Mouse (Mus musculus) stomach, embryonic 14.5 days (tissue): ENCODE data around the gene Ankrd55. TPM values are rescaled to one million over a fixed set of nuclear protein-coding genes. Genes with fewer than 3 reads are reported as not detected.

Source experiments
- ATAC-seq: fragments of 200-750 bp; cut with Nextera tagmentation; 2 replicates; pipeline ENCODE4 v1.8.0; 2017; ENCODE audit warnings: low read depth, moderate TSS enrichment; ENCODE audit not compliant: insufficient number of reproducible peaks, insufficient read depth, low FRiP score
- H3K27ac ChIP-seq: fragments of 300-500 bp; sonication (generic); 2 replicates; pipeline ENCODE4 v1.5.1; 2014; ENCODE audit warnings: mild to moderate bottlenecking, low read length, moderate library complexity, mixed read lengths
- H3K27me3 ChIP-seq: fragments of 300-500 bp; sonication (generic); 2 replicates; pipeline ENCODE4 v1.6.1; 2014; ENCODE audit warnings: low read length, control low read depth, mixed read lengths; ENCODE audit not compliant: control insufficient read depth, insufficient read depth
- H3K36me3 ChIP-seq: fragments of 300-500 bp; sonication (generic); 2 replicates; pipeline ENCODE4 v1.6.1; 2014; ENCODE audit warnings: mild to moderate bottlenecking, control low read depth, low read length, moderate library complexity, mixed read lengths; ENCODE audit not compliant: control insufficient read depth, insufficient read depth
- H3K4me1 ChIP-seq: fragments of 300-500 bp; sonication (generic); 2 replicates; pipeline ENCODE4 v1.6.1; 2014; ENCODE audit warnings: low read length, control low read depth, mixed read lengths; ENCODE audit not compliant: control insufficient read depth, insufficient read depth
- H3K4me2 ChIP-seq: fragments of 300-500 bp; sonication (generic); replicated peaks from 2 replicates; pipeline ENCODE4 v1.6.1; 2014; ENCODE audit warnings: low read depth, low read length, control low read depth
- H3K4me3 ChIP-seq: fragments of 300-500 bp; sonication (generic); 2 replicates; pipeline ENCODE4 v1.5.1; 2014; ENCODE audit warnings: low read depth, low read length, control low read depth
- H3K9ac ChIP-seq: fragments of 300-500 bp; sonication (generic); replicated peaks from 2 replicates; pipeline ENCODE4 v1.6.1; 2014; ENCODE audit warnings: low read depth, mild to moderate bottlenecking, control low read depth, low read length, moderate library complexity, mixed read lengths
- H3K9me3 ChIP-seq: fragments of 300-500 bp; sonication (generic); 2 replicates; pipeline ENCODE4 v1.6.1; 2016; ENCODE audit warnings: low read depth, low read length, control low read depth; ENCODE audit not compliant: control insufficient read depth
- WGBS: fragments of 180-500 bp; shearing (Covaris S2); extraction: QIAGEN DNeasy Blood & Tissue Kit; methylation state at CpG from one replicate; pipeline ENCODE4 v1.1.7; 2014; 5-methylcytosine and 5-hydroxymethylcytosine counted together
- polyA plus RNA-seq: library from polyadenylated mRNA; unstranded; fragments of >200 nt; fragmentation: Nextera tagmentation; extraction: Ambion mirVana; gene quantifications from 2 replicates; pipeline ENCODE4 v1.2.1, GENCODE M21; 2014

Ankrd55 gene
- polyA plus RNA-seq, 1 experiment from 2014 or later = 0.26 TPM

DNA sequence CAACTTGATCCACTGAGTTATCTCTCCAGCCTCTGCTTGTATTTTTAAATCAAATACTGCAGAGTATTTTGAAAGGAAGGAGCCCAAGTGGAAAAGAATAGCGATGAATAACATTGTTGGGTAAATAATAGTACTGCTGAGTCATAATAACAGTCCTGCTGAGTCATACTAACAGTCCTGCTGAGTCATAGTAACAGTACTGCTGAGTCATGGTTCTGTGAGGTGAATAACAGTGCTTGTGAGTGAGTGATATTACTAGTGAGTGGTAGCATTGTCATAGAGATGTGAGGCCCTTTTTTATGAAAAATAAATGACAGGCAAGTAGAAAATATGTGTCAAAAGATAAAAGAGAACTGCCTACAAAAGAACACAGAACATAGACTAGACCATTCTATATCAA is 1.1 kb upstream of the Ankrd55 start:
- Histone ChIP-seq H3K4me1 (peaks cover 7% of the 10 kb centered on the region), H3K27me3 (no peaks in the 10 kb centered on the region), H3K4me2 (no peak overlapping the region), H3K9ac (no peak overlapping the region), H3K9me3 (no peaks in the 10 kb centered on the region), H3K4me3 (no peak overlapping the region), H3K27ac (no peak overlapping the region), H3K36me3 (no peaks in the 10 kb centered on the region)
- 85% methylated on average over 1 of the region's 1 CpGs for WGBS
- ATAC-seq = no peak

DNA sequence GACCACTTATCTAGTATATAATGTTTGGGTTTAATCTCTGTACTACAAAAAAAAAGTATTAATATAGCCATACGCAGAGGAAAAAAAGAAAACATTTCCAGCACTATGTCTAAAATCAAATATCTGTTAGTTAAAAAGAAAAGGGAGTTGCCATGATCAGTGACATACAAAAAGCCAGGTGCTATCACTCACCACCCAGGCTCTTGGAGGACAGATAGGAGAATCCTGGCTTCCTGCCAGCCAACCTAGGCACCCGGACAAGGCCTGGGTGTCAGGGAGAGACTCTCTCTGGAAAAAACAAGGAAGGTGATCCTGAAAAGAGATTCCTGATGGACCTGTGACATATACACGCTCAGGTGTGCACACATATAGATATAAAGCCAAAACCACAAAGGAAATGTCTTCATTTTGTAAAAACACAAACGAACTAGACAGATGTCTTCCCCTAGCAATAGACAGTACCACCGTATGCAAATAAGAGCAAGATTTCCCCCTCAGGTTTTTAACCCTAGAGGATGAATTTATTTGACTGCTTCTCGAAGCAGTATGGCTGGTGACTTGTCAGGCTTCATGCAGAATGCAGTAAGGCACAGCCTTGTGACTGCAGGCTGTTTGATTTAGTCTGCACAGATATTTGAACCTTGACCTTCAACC is 553 bp upstream of the Ankrd55 start:
- H3K4me2 ChIP-seq = peak overlapping the region; percentile 38
- H3K27me3 ChIP-seq = no peaks in the 10 kb centered on the region
- ATAC-seq = peak; percentile 29; the same call in 1 of the 2 replicates
- no peaks in the 10 kb centered on the region for H3K36me3 ChIP-seq
- H3K9ac ChIP-seq = no peak overlapping the region
- H3K27ac ChIP-seq = no peak overlapping the region
- H3K4me1 ChIP-seq = peaks cover 7% of the 10 kb centered on the region
- H3K4me3 ChIP-seq = peak overlapping the region; percentile 23; the same call in 1 of the 2 replicates
- WGBS = 35% methylated on average over 6 of the region's 6 CpGs
- no peaks in the 10 kb centered on the region for H3K9me3 ChIP-seq

DNA sequence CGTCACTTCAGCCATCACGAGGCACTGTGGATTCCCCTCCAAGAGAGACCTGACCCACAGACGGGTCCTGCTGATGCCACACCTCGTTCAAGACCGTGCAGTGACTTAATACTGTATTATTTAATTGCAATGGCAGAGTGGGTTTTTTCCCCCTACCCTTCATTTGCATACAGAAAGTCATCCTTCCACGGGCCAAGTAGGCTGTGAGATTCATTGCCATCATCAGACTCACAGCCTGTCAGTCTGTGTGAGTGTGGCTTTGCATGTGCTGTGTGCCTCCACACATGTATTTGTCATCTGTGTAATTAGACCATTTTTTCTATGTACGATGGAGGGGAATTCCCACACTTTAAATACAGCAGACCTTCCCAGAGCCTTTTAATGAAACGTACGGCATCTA is 1.1 kb downstream of the Ankrd55 start:
- Histone ChIP-seq H3K4me2 (no peak overlapping the region), H3K36me3 (no peaks in the 10 kb centered on the region), H3K9ac (no peak overlapping the region), H3K4me1 (peaks cover 7% of the 10 kb centered on the region), H3K27ac (no peak overlapping the region), H3K9me3 (no peaks in the 10 kb centered on the region), H3K4me3 (no peak overlapping the region), H3K27me3 (no peaks in the 10 kb centered on the region)
- no peak for ATAC-seq
- 73% methylated on average over 9 of the region's 9 CpGs for WGBS

DNA sequence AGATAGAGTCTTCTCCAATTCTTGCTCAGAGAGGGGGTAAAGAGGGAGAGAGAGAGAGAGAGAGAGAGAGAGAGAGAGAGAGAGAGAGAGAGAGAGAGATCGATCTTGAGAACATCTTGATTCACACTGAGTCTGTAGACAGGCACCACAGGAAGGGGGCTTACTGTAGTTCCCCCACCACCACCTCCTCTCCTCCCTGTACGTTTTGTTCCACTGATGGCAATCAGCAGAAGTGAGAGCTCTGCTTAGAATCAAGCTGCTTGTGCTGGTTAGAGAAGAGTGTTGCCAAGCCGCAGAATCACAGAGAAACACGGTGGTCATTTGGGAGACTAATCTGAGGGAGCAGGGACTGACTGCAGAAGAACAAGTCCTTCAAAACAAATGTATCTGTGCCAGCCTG is 1.7 kb downstream of the Ankrd55 start:
- 47% methylated on average over 4 of the region's 4 CpGs for WGBS
- Histone ChIP-seq H3K4me1 (peaks cover 7% of the 10 kb centered on the region), H3K27ac (no peak overlapping the region), H3K27me3 (no peaks in the 10 kb centered on the region), H3K36me3 (no peaks in the 10 kb centered on the region), H3K4me2 (no peak overlapping the region), H3K9me3 (no peaks in the 10 kb centered on the region), H3K9ac (no peak overlapping the region), H3K4me3 (no peak overlapping the region)
- no peak for ATAC-seq

DNA sequence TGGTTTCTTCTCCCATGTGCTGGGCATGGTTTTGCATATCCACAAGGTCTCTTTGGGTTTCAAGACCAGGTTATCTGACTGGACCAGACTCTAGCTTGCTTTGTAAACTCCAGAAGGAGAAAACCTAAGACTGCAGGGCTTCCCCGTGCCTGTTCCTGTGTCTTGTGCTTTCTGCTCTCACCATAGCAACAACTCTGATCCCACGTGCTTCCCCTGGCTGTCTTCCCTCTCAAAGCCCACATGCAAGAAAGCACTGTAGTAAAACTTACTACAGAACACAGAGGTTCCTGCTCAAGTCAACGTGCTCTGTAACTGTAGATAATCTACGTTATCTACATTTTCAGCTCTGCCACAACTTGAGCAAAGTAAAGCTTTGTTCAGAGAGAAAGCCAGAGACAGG is 4.2 kb downstream of the Ankrd55 start:
- Histone ChIP-seq H3K4me1 (peaks cover 7% of the 10 kb centered on the region), H3K27ac (no peak overlapping the region), H3K9ac (no peak overlapping the region), H3K9me3 (no peaks in the 10 kb centered on the region), H3K27me3 (no peaks in the 10 kb centered on the region), H3K4me3 (no peak overlapping the region), H3K4me2 (no peak overlapping the region), H3K36me3 (no peaks in the 10 kb centered on the region)
- 67% methylated on average over 4 of the region's 4 CpGs for WGBS
- no peak for ATAC-seq

DNA sequence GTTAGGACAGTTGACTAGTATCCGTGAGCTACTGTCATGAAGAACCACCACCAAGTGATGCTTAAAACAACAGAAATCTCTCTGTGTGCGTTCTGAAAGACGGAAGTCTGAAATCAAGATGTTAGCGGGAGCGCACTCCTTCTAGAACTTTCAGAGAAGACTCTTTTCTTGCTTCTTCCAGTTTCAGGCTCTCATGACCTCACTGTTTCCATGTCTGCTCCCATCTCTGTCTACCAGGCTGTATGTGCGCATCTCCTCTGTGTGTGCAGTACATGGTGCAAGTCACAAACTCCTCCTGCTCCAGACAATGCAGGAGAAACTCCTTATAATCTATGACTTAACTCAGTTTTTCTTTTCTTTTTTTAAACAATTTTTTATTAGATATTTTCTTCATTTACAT is 4.8 kb downstream of the Ankrd55 start:
- ATAC-seq = no peak
- H3K4me3 ChIP-seq = no peak overlapping the region
- no peaks in the 10 kb centered on the region for H3K9me3 ChIP-seq
- no peak overlapping the region for H3K9ac ChIP-seq
- peaks cover 1% of the 10 kb centered on the region for H3K4me1 ChIP-seq
- no peaks in the 10 kb centered on the region for H3K36me3 ChIP-seq
- H3K27me3 ChIP-seq = no peaks in the 10 kb centered on the region
- 97% methylated on average over 6 of the region's 6 CpGs for WGBS
- H3K4me2 ChIP-seq = no peak overlapping the region
- H3K27ac ChIP-seq = no peak overlapping the region

GRCm38 (mm10) chr13:112294446-112294845 is 6.2 kb downstream of the Ankrd55 start:
- no peak overlapping the region for H3K4me2 ChIP-seq
- no peak overlapping the region for H3K27ac ChIP-seq
- no peaks in the 10 kb centered on the region for H3K9me3 ChIP-seq
- H3K4me3 ChIP-seq = no peak overlapping the region
- no peak for ATAC-seq
- H3K4me1 ChIP-seq = no peaks in the 10 kb centered on the region
- 91% methylated on average over 6 of the region's 6 CpGs for WGBS
- H3K27me3 ChIP-seq = no peaks in the 10 kb centered on the region
- no peaks in the 10 kb centered on the region for H3K36me3 ChIP-seq
- H3K9ac ChIP-seq = no peak overlapping the region

DNA sequence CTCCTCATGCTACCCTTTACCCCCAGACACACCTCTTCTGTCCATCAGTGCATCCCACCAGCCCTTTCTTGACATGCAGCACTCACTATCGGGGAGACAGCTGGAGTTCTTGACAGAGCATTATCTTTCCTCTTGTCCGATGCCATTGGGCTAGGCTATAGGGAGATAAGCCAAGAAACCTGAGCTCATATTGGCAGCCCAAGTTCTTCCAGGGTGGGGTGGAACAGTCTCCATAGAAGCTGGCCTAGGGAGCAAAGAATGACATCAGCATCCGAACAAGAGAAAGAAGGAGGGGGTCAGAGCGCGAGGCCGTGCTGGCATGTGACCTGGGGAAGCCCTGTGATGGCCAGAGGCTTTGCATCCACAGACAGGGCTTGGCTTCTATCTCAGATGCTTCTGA is 9.5 kb downstream of the Ankrd55 start:
- H3K4me2 ChIP-seq = no peak overlapping the region
- H3K27me3 ChIP-seq = no peaks in the 10 kb centered on the region
- no peaks in the 10 kb centered on the region for H3K9me3 ChIP-seq
- ATAC-seq = no peak
- H3K36me3 ChIP-seq = no peaks in the 10 kb centered on the region
- no peak overlapping the region for H3K27ac ChIP-seq
- WGBS = 84% methylated on average over 6 of the region's 6 CpGs
- H3K9ac ChIP-seq = no peak overlapping the region
- no peak overlapping the region for H3K4me3 ChIP-seq
- H3K4me1 ChIP-seq = no peaks in the 10 kb centered on the region

DNA sequence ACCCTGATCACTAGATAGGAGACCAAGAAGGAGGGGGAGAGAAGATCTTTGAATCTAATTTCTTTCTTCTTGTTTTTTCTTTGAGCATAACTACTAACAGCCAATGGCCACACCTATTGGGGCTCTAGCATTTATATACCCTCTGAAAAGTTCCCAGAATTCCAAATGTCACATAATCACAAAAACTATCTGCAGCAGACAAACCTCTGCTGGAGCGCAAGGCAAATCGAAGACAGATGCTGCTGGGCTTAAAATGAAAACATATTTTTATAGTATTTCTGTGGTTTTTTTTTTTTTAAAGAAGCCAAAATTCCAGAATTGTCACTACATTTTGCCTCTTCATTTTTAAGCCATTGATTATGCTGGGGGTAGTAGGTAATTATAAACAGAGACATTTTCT is 15.2 kb downstream of the Ankrd55 start:
- Histone ChIP-seq H3K36me3 (no peaks in the 10 kb centered on the region), H3K9me3 (no peaks in the 10 kb centered on the region), H3K4me3 (no peak overlapping the region), H3K4me1 (no peaks in the 10 kb centered on the region), H3K27ac (no peak overlapping the region), H3K4me2 (no peak overlapping the region), H3K9ac (no peak overlapping the region), H3K27me3 (no peaks in the 10 kb centered on the region)
- no peak for ATAC-seq
- 97% methylated on average over 2 of the region's 2 CpGs for WGBS
